In the genomic region with DNA sequence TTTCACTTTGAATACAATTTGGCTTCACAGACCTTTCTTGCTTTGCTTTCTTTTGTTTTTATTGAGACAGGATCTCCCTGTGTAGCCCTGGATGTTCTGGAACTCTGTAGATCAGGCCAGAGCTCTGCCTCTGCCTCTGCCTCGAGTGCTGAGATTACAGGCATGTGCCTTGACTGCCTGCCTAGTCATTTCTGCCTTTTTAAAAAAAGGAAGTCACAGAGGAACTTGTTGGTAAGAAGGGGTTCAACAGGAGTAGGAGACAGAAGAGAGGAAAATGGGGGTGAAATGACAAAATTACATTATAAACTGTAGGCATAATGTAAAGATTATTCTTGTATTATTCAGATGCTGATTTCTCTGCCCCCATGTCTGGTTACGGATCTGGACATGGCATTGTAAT, we compare ENCODE assay signal across 24 mouse cellular contexts. TPM values are rescaled to one million over a fixed set of nuclear protein-coding genes. Genes with fewer than 3 reads are reported as not detected.
DNase-seq lines count a peak whose midpoint lies in the region; ATAC-seq and TF ChIP-seq lines count a peak whose summit lies in the region.
"Had no signal": no experiment of that assay in that cellular context is flagged by ENCODE, and none has a peak within 500 bp of the region (broad histone marks: within the 10 kb centered on the region; RNA-seq: fewer than 3 reads in every experiment).

No protein-coding gene starts in this region.

- no peak overlapping the region for H3K9ac ChIP-seq in MEL (ENCODE audit: control insufficient read depth, low read depth, low read length, poor library complexity, severe bottlenecking)
- H3K9ac ChIP-seq: embryonic facial prominence, embryonic 12.5 days; embryonic facial prominence, embryonic 15.5 days; forebrain, postnatal 0 days; hindbrain, embryonic 13.5 days had no signal

- peaks cover 6 to 15% of the 10 kb centered on the region in 2 experiments; a peak in 3 of 4 replicates for H3K4me1 ChIP-seq in MEL (ENCODE audit: control insufficient read depth in 1 of 2, insufficient read depth in 2 of 2, low read length in 2 of 2)
- H3K4me1 ChIP-seq: embryonic facial prominence, embryonic 12.5 days had no signal

- H3K27ac ChIP-seq in MEL (ENCODE audit: control insufficient read depth, low read depth, low read length): no peak overlapping the region
- H3K27ac ChIP-seq: embryonic facial prominence, embryonic 12.5 days; embryonic facial prominence, embryonic 15.5 days; hindbrain, embryonic 10.5 days; hindbrain, embryonic 13.5 days; hindbrain, postnatal 0 days had no signal

- H3K9me3 ChIP-seq in MEL (replicated peaks; ENCODE audit: insufficient read depth, low read length): no peaks in the 10 kb centered on the region
- H3K9me3 ChIP-seq: embryonic facial prominence, embryonic 12.5 days; embryonic facial prominence, embryonic 15.5 days; hindbrain, embryonic 10.5 days; hindbrain, embryonic 13.5 days had no signal

- TF ChIP-seq CTCF in MEL (IDR thresholded peaks at IDR 0.05 in 2 of 3, conservative IDR thresholded peaks at IDR 0.05 in 1 of 3; ENCODE audit: control insufficient read depth in 1 of 3, insufficient read depth in 1 of 3, low read depth in 2 of 3, low read length in 3 of 3, poor library complexity in 1 of 3, severe bottlenecking in 1 of 3): no peak

- no peak for TF ChIP-seq RAD21 in MEL (IDR thresholded peaks at IDR 0.05; ENCODE audit: low read depth, low read length)

- no peak for TF ChIP-seq POLR2A in MEL (IDR thresholded peaks at IDR 0.05; ENCODE audit: control insufficient read depth in 1 of 2, insufficient read depth in 1 of 2, low read depth in 1 of 2, low read length in 2 of 2, poor library complexity in 1 of 2)

- H3K27me3 ChIP-seq in MEL (ENCODE audit: control insufficient read depth in 1 of 2, insufficient read depth in 2 of 2, low read length in 2 of 2): no peaks in the 10 kb centered on the region
- no peaks in the 10 kb centered on the region for H3K27me3 ChIP-seq in splenic B cell, adult 2 months (ENCODE audit: control insufficient read depth, insufficient read depth, low read length, poor library complexity, severe bottlenecking)
- H3K27me3 ChIP-seq: embryonic facial prominence, embryonic 12.5 days; embryonic facial prominence, embryonic 15.5 days; hindbrain, embryonic 13.5 days had no signal

- intact Hi-C loops in left cerebral cortex, postnatal 14 days (cut with DNase I): no loop called here

- no peak for TF ChIP-seq EP300 in MEL (IDR thresholded peaks at IDR 0.05; ENCODE audit: low read depth in 1 of 2, low read length in 2 of 2)

- DNase-seq in A20 (ENCODE audit: low read depth, low spot score) (peak; percentile 52), MEL (ENCODE audit: low read depth, low spot score) (peak; percentile 54)
- DNase-seq in splenic B cell, adult 2 months (ENCODE audit: low read depth, low spot score): peak; percentile 4
- DNase-seq in heart, postnatal 4 days: no peak
- DNase-seq in left cerebral cortex, postnatal 14 days (ENCODE audit: low spot score in 2 of 2): no peak
- no peak for DNase-seq in gastrocnemius, postnatal 25 days
- DNase-seq: adrenal gland, adult 2 months; adrenal gland, postnatal 14 days; cerebellum, adult 11-12 months; cerebellum, adult 8-10 months; cerebellum, postnatal 10 days; forebrain, postnatal 0 days; gastrocnemius, postnatal 36 days; heart, adult 11 months had no signal

- H3K36me3 ChIP-seq in MEL (ENCODE audit: control insufficient read depth in 1 of 2, insufficient read depth in 2 of 2, low read length in 2 of 2): peaks cover 0 to 15% of the 10 kb centered on the region in 2 experiments; a peak in 2 of 4 replicates
- H3K36me3 ChIP-seq in splenic B cell, adult 2 months (ENCODE audit: control insufficient read depth, insufficient read depth, low read length, poor library complexity, severe bottlenecking): no peaks in the 10 kb centered on the region
- H3K36me3 ChIP-seq: embryonic facial prominence, embryonic 12.5 days; embryonic facial prominence, embryonic 15.5 days; hindbrain, embryonic 10.5 days; hindbrain, embryonic 13.5 days had no signal

- peak; percentile 70 for ATAC-seq in granulocyte monocyte progenitor cell, adult 5-6 weeks (replicated peaks; ENCODE audit: poor library complexity, severe bottlenecking)
- ATAC-seq: forebrain, embryonic 14.5 days; forebrain, postnatal 0 days; hindbrain, postnatal 0 days; inflammation-experienced regulatory T-cells, adult 6 months; intestine, embryonic 16.5 days; Patski had no signal

- no peak overlapping the region for H3K4me3 ChIP-seq in MEL (ENCODE audit: control insufficient read depth in 1 of 2, insufficient read depth in 1 of 2, low read depth in 2 of 2, low read length in 2 of 2)
- H3K4me3 ChIP-seq: embryonic facial prominence, embryonic 12.5 days; embryonic facial prominence, embryonic 15.5 days; hindbrain, embryonic 10.5 days; hindbrain, embryonic 13.5 days had no signal

- no peaks in the 10 kb centered on the region for H3K79me2 ChIP-seq in MEL (ENCODE audit: control insufficient read depth, insufficient read depth, low read length, poor library complexity)

TF ChIP-seq in MEL, 35 proteins besides CTCF, POLR2A, EP300 and RAD21:
- TF ChIP-seq TBP (IDR thresholded peaks at IDR 0.05; ENCODE audit: low read depth, low read length): peak; percentile 88
- TF ChIP-seq MYC (IDR thresholded peaks at IDR 0.05; ENCODE audit: low read depth, low read length): no peak
- TF ChIP-seq MAX (IDR thresholded peaks at IDR 0.05; ENCODE audit: low read length): peak; percentile 42
- TF ChIP-seq POLR2AphosphoS2 (IDR thresholded peaks at IDR 0.05; ENCODE audit: low read length): no peak
- no peak for TF ChIP-seq NRF1 (IDR thresholded peaks at IDR 0.05; ENCODE audit: insufficient read depth, low read depth, low read length, poor library complexity, severe bottlenecking)
- no peak for TF ChIP-seq ZMIZ1 (IDR thresholded peaks at IDR 0.05; ENCODE audit: low read depth, low read length)
- TF ChIP-seq CHD1 (IDR thresholded peaks at IDR 0.05; ENCODE audit: low read depth, low read length): no peak
- TF ChIP-seq RCOR1 (IDR thresholded peaks at IDR 0.05; ENCODE audit: low read depth, low read length): 0 out of 2 replicates have a peak, but pooled peaks have one; percentile 11
- TF ChIP-seq ETS1 (IDR thresholded peaks at IDR 0.05; ENCODE audit: low read depth, low read length): no peak
- TF ChIP-seq UBTF (IDR thresholded peaks at IDR 0.05; ENCODE audit: borderline replicate concordance, insufficient read depth, low read depth, low read length): no peak
- TF ChIP-seq ZNF384 (IDR thresholded peaks at IDR 0.05; ENCODE audit: low read depth, low read length): no peak

RNA-seq across cellular contexts. Expression of a gene that starts 20.1 kb away (rescaled TPM):
- total RNA-seq in MEL (2012; rRNA removed): 30.1 and 33.7 TPM in 2 replicates
- polyA plus RNA-seq in MEL (2012; ENCODE audit: insufficient read depth in 1 of 2, insufficient read length in 2 of 2, low read depth in 1 of 2, low replicate concordance in 2 of 2, missing spikeins in 1 of 2): 100 to 1,000 TPM in 1 of 2 experiments, not detected in 1; 106 TPM
- total RNA-seq in granulocyte monocyte progenitor cell, adult 5-6 weeks (2014; fragmentation: Nextera tagmentation): 101 and 122 TPM in 2 replicates
- total RNA-seq in granulocyte monocyte progenitor cell, adult 5-6 weeks (2017): 54.8 and 60.7 TPM in 2 replicates
- 10 to 100 TPM; 56.4 to 57.1 TPM for total RNA-seq in heart, postnatal 4 days (2021)
- total RNA-seq in left cerebral cortex, postnatal 14 days (2021): 10 to 100 TPM; 32.1 to 38.5 TPM
- 10 to 100 TPM; 37.4 to 40.6 TPM for total RNA-seq in gastrocnemius, postnatal 25 days (2021)

RNA-seq across cellular contexts. Expression of a gene that starts 37.5 kb away (rescaled TPM):
- total RNA-seq in MEL (2012; rRNA removed): 53.6 and 60.0 TPM in 2 replicates
- polyA plus RNA-seq in MEL (2012; ENCODE audit: insufficient read depth in 1 of 2, insufficient read length in 2 of 2, low read depth in 1 of 2, low replicate concordance in 2 of 2, missing spikeins in 1 of 2): 100 to 1,000 TPM in 1 of 2 experiments, 10 to 100 TPM in 1; 40.8 to 146 TPM
- 114 and 140 TPM in 2 replicates for total RNA-seq in granulocyte monocyte progenitor cell, adult 5-6 weeks (2014; fragmentation: Nextera tagmentation)
- 55.5 and 63.3 TPM in 2 replicates for total RNA-seq in granulocyte monocyte progenitor cell, adult 5-6 weeks (2017)
- 10 to 100 TPM; 73.9 to 79.3 TPM for total RNA-seq in heart, postnatal 4 days (2021)
- 10 to 100 TPM; 71.8 to 73.7 TPM for total RNA-seq in left cerebral cortex, postnatal 14 days (2021)
- 10 to 100 TPM; 26.0 to 35.7 TPM for total RNA-seq in gastrocnemius, postnatal 25 days (2021)

Comparison
In these comparisons a context has a peak if more than half of its experiments do, and no peak if none do; other contexts are left out.
1. DNase-seq: peak in A20 (single experiment), MEL (single experiment) and splenic B cell, adult 2 months (single experiment); none in heart, postnatal 4 days (single experiment), left cerebral cortex, postnatal 14 days (0 of 2) and gastrocnemius, postnatal 25 days (single experiment).